Mouse (Mus musculus) adrenal gland (tissue): ENCODE data around the gene Cap2.

ENCODE experiments used
- intact Hi-C: fragments of 180-260 bp; cut with DNase I; formaldehyde crosslinking; loops from one replicate; pipeline ENCODE4 v1.15.1; 2025

The Cap2 gene

GRCm38 (mm10) chr13:46554736-46555135 lies 53.1 kb downstream of the Cap2 start:
- intact Hi-C loops = no loop called here

GRCm38 (mm10) chr13:46565913-46566312 lies 64.3 kb downstream of the Cap2 start:
- intact Hi-C loops = no loop called here

- intact Hi-C loops = no loop called here
Observed at GRCm38 (mm10) chr13:46569469-46569868, 67.8 kb downstream of the Cap2 start.

- intact Hi-C loops = no loop called here
Observed at GRCm38 (mm10) chr13:46571141-46571592, 69.5 kb downstream of the Cap2 start.

- intact Hi-C loops = no loop called here
Observed at GRCm38 (mm10) chr13:46571961-46572647, 70.5 kb downstream of the Cap2 start.

- intact Hi-C loops = no loop called here
Observed at GRCm38 (mm10) chr13:46572648-46573163, 71.1 kb downstream of the Cap2 start.

GRCm38 (mm10) chr13:46574201-46574600 lies 72.6 kb downstream of the Cap2 start:
- intact Hi-C loops = no loop called here

- intact Hi-C loops = no loop called here
Observed at GRCm38 (mm10) chr13:46574707-46575106, 73.1 kb downstream of the Cap2 start.

GRCm38 (mm10) chr13:46584860-46585259 lies 83.2 kb downstream of the Cap2 start:
- intact Hi-C loops = no loop called here

GRCm38 (mm10) chr13:46587717-46588289 lies 86.2 kb downstream of the Cap2 start:
- intact Hi-C loops = no loop called here

GRCm38 (mm10) chr13:46588606-46589005 lies 87.0 kb downstream of the Cap2 start:
- intact Hi-C loops = no loop called here

GRCm38 (mm10) chr13:46590885-46591284 lies 89.2 kb downstream of the Cap2 start:
- intact Hi-C loops = no loop called here

GRCm38 (mm10) chr13:46600694-46601093 lies 99.0 kb downstream of the Cap2 start:
- intact Hi-C loops = no loop called here

- intact Hi-C loops = no loop called here
Observed at GRCm38 (mm10) chr13:46601386-46601785, 99.7 kb downstream of the Cap2 start.

GRCm38 (mm10) chr13:46602674-46603073 lies 101.0 kb downstream of the Cap2 start:
- intact Hi-C loops = no loop called here

- intact Hi-C loops = no loop called here
Observed at GRCm38 (mm10) chr13:46611033-46611432, 109.4 kb downstream of the Cap2 start.

GRCm38 (mm10) chr13:46613694-46614272 lies 112.1 kb downstream of the Cap2 start:
- intact Hi-C loops = no loop called here

GRCm38 (mm10) chr13:46616673-46617362 lies 115.2 kb downstream of the Cap2 start:
- intact Hi-C loops = no loop called here

GRCm38 (mm10) chr13:46619633-46620032 lies 118.0 kb downstream of the Cap2 start:
- intact Hi-C loops = no loop called here

- intact Hi-C loops = no loop called here
Observed at GRCm38 (mm10) chr13:46620964-46621757, 119.5 kb downstream of the Cap2 start.

- intact Hi-C loops = no loop called here
Observed at GRCm38 (mm10) chr13:46626608-46627007, 125.0 kb downstream of the Cap2 start.
